Mouse (Mus musculus) thymus, adult 18-20 months (tissue): ENCODE data around the gene Cbx3.

ENCODE experiments used
- DNase-seq, 2 experiments: peaks; one replicate each; pipeline ENCODE4 v3.0.0; 2022; ENCODE audit warnings: mixed read lengths in 2 of 2

The Cbx3 gene

DNA sequence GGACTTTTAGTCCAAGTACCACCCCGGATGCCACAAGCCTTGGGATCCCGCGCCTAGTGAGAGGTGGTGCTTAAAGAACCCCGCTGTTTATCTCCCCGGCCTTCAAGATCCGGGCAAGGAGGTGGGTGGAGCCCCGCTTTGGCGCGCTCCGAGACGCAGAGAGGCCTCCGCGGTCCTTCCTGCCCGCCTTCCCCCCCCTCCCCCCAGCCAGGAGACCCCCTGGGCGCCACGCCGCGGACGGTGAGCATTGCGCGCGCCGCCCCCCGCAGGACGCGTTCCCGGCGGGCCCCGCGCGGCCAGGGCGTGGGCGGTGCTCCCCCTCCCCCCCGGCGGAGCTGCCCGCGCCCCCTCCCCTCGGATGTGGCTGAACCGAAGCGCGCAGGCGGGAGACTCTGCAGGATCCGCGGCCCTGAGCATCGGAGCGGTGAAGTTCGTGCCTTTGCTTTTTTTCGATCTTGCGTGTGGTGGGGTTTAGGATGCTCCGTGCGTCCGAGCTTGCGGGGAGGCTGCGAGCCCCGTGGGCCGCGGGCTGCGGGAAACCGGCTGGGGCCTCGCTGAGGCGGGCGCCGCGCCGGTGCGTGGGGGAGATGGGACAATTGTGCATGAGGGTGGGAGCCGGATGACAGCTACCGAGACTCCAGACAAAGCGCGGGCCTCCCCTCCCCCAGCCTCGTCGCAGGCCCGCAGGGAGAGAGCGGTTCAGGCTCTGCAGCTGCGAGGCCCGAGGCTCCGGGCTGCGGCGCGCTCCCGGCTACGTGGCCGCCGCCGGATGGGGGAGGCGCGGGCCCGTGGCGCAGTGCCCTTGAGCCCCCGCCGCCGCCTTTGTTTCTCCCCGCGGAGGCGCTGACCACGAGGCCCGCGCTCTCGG is at the start of gene Cbx3:
TSS of gene Cbx3 (plus strand) at position 50 of the 868 bp plus-strand sequence.
- DNase-seq, result peak; percentile 81 to 87

- DNase-seq, result no peak
These were observed 46.6 kb upstream of the Cbx3 start for GRCm38 (mm10) chr6:51423466-51424122.

GRCm38 (mm10) chr6:51424537-51424936 is 45.6 kb upstream of the Cbx3 start:
- DNase-seq, result no peak

- DNase-seq, result peak; percentile 53 to 57
These were observed 37.4 kb upstream of the Cbx3 start, which contains the start of gene Nfe2l3 for GRCm38 (mm10) chr6:51432535-51433397. Gene Nfe2l3 (plus strand): TSS chr6:51432670.

DNA sequence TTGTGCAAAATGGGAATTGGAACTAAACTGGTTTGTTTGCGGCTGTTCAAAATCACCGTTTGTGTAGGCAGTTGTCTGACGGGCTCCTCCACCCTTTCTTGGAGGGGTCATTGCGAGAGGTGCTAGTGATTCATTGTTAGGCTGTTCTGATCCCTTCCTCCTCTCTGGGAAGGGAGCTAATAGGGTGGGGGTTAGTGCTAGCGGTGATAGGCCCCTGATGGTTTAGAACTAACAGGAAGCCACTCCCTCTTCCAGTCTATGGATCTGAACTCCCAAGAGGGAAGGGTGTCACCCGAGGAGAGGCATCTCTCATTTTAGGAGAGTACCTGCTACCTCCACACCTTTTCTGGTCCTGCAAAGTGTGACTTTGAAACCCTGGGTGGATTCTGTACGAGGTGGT is 35.9 kb upstream of the Cbx3 start:
- DNase-seq, result no peak

DNA sequence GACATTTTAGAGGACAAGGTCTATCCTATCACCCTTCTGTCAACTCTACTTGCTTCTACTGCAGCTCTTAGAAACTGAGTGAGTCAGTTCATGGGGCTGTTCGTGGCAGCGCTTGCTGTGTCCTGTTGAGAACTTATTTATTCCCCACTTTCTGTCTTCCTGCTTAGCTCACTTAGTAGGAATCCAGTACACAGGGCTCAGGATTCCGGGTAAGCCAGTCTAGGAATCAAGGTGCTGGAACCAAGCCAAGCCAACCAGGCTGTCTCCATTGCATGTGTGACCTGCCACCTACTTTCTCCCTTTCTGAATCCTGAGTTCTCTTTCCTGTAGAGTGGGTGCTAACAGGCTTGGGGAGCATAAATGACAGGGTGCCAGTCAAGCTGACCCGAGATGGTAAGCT is 32.5 kb upstream of the Cbx3 start:
- DNase-seq, result no peak

DNA sequence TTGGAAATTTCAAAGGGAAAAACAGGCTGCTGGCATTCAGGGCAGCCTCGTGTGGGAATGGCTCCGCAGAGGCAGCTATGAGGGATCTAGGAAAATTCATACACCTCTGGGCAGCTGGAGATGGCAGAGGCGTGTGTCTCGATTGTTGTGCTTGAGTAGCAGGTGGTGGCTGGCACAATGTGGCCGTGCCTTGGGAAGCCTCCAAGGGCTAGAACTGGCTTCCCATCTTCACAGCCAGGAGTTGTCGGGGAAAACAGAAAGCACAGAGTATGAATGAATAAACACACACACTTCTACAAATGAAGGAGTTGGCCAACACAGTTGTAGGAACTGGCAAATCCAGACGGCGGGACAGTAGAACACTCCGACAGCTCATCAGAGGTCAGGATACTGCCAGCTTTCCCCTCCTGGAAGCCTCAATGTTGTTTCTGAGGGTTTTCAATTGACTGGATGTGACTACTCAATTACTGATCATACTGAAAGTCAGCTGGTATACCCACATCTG is 31.3 kb upstream of the Cbx3 start:
- DNase-seq, result no peak

DNA sequence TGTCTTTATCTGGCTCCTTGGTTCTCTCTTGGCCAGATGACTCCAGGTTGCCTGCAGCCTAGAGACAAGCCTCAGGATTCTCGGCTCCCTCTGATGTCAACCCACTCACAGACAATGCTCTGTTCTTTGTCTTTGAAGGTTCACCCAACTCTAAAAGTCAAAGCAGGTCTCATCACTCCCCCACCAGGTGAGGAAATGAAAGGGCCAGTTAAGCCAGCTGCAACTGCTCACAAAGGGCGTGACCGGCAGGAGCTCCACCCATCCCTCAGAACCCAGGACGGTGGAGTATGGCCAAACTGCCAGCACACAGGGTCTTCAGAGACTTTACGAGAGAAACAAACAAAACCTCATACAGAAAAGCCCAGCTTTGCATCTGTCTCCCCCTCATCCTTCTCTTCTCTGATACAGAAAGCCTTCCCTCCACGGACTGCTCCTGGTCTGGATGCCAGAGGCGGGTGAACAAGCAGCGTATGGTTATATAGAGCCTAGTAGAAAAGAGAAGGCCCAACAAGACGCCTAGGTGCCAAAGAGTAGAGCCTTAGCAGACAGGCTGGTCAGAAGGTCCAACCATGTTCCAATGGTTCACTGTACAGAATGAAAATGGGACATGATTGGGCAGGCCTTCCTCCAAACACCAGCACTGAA is 27.8 kb upstream of the Cbx3 start:
- peak; percentile 7 to 51 for DNase-seq

GRCm38 (mm10) chr6:51452927-51453503 is 17.1 kb upstream of the Cbx3 start:
- no peak for DNase-seq

DNA sequence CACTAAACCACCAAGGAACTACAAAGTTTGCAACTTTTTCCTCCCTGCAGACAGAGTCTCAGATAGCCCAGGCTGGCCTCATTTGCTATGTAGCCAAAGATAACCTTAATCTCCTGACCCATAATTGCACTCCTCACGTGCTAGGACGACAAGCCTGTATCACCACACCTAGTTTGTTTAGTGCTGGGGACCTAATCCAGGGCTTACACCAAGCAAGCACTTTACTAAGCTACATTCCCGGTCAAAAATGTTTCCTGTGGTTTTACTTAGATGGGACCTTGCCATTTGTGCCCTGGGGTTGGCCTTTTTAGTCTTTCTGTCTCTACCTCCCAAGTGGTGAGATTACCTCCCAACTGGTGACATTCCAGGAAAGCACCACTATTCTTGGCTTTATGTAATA is 15.2 kb upstream of the Cbx3 start:
- DNase-seq, result no peak

GRCm38 (mm10) chr6:51456198-51456597 is 14.0 kb upstream of the Cbx3 start:
- no peak for DNase-seq

DNA sequence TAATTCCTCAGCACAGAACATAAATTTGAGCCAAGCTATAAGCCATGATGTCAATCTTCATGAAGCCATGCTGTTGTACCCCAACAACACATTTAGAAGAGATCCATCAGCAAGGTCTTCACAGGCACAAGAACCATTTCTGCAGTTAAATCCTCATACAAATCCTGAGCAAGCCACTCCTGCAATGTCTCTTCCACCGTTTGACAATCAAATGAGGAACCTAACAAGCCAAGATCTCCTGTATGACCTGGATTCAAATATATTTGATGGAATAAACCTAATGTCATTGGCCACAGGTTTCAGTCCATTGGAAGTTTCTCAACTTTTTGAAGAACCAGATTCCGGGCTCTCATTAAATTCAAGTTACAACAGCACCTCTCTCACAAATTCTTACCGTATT is 12.9 kb upstream of the Cbx3 start:
- no peak for DNase-seq

- DNase-seq, result no peak
These were observed 12.3 kb upstream of the Cbx3 start for GRCm38 (mm10) chr6:51457770-51458387.

DNA sequence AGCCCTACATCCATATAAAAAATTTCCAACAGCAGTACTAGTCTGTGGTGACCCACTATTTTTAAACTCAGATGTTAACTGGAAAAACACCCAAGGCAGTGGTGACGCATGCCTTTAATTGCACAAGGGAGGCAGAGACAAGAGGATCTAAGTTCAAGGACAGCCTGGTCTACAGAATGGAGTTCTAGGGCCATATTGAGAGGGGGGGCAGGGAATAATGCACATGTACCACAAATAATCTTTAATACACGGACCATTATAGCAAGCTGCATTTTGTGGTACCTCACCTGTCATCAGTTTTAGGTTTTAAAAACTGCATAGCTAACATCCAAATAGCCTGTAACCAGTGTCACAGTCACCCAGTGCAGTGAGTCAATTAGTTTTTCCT is 11.2 kb upstream of the Cbx3 start:
- no peak for DNase-seq

- DNase-seq, result no peak
These were observed 10.7 kb upstream of the Cbx3 start for GRCm38 (mm10) chr6:51459313-51460020.

DNA sequence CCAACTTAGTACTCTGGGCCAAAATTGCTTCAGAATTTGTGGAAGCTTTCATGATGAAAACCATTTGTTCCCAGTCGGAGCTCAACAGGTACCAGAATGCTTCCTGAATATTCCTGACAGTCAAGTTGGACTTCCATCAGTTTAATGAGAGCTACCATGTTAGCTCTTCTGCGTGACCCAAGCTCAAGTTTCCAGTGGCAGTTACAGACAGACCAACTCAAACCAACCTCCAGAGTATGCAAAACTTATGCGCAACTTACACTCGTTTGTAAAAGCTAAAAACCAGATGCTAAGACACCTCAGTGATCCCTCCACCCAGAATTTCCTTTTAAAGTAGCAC is 10.2 kb upstream of the Cbx3 start:
- no peak for DNase-seq

DNA sequence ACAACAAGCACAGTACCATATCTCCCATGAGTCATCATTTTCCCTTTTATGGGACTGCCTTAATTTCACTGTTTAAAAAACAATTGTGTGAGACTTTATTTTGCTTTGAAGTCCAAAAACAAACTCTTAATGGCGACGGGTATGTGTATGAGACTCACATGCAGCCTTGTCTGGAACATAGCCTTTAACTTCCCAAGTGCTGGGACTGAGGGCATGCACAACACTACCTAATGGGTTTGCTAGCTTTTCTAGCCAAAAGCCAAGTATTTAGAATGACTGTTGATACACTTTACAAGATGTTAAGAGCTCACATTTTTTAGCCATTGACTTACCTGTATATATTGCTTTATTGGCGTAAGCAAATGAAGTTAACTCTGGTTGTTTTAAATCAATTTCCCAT is 9.8 kb upstream of the Cbx3 start:
- DNase-seq, result no peak

DNA sequence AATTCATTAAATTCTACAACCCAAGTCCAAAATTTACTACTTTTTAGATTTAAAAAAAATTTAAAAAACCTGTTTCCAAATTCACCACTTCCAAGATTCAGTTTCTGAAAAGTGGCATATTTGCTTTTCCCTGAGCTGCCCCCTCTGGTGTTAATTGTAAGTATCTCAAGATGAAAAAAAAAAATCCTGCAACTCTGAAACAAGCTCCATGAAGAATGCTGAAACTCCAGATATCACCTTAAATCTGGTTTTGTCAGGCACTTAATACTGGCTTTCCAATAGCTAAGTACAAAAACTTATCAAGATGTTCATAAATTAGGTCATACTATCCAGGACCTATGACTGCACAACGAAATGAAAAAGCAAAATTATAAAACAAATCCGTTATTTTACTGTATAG is 2.5 kb upstream of the Cbx3 start:
- no peak for DNase-seq

DNA sequence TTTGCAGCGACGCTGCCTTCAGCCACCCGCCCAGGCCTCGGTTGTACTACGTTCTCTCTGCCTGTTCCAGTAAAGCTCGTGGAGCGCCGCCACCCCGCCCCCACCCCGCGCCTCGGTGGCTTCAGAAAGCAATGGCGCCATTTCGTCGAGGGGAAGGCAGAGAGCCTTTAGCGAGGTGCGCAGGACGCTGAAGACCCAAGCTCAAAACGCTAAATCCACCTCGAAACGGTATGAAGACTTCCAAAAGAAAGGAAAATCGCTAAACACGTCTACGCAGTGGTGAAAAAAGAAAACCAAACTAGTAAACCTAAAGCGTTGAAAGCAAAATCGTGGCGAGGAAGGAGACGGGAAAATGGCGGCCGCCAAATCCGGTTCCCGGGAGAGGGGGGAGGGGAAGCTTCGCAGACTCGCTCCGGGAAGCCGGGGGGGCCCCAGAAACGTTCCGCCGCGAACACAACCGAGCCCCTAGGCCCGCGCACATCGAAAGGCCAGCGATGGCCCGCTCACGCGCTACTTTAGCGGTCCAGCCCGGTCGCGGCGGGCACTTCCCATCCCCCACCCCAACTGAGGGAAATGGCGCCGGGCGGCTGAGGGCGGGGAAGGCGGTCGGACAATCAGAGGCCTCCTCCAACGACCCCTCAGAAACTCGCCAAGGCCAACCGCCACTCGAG is 1.1 kb upstream of the Cbx3 start:
- DNase-seq, result peak; percentile 53 to 65

DNA sequence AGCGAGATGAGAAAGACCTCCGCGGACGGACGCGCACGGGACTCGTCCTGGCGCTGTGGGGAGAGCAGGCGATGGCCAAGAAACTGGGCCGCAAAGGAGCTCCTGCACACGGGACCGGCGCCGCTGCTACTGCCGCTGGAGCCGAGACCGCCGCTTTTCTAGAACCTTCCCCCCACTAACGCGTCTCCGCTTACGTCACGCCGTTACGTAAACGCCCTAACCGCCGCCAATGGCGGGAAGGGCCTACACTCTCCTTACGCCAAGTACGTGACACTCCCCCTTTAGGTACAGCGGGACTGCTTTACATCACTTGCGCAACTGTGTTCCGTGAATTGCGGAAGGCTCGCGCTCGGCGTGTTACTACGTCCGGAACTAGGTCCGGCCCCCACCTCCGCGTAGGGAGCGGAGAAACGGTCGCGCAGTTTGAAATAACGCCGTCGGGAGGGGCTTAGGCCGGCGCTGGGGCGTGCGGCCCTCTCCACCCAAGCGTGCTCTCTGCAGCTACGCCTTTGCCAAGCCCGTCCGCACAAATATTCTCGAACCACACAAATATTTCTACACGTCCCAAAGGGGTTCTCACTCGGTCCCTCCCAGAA is 347 bp upstream of the Cbx3 start, which contains the start of gene Hnrnpa2b1:
TSS of gene Hnrnpa2b1 (minus strand) at position 180 of the 596 bp plus-strand sequence.
- peak; percentile 95 to 97 for DNase-seq
